Mouse (Mus musculus) forebrain, postnatal 0 days (tissue): Measurements from ENCODE around the gene Atp8a2. TPM values are rescaled to one million over a fixed set of nuclear protein-coding genes. Genes with fewer than 3 reads are reported as not detected.

Source experiments
- ATAC-seq: fragments of 200-750 bp; cut with Nextera tagmentation; 2 replicates; pipeline ENCODE4 v1.8.0; 2017; ENCODE audit warnings: mild to moderate bottlenecking, moderate library complexity
- DNase-seq: peaks from one replicate; pipeline ENCODE4 v3.0.0-alpha.2; 2015
- H3K27ac ChIP-seq: fragments of 300-500 bp; sonication (generic); 2 replicates; pipeline ENCODE4 v1.5.1; 2014; ENCODE audit warnings: low read depth, mild to moderate bottlenecking, antibody characterized with exemption, low read length, moderate library complexity, mixed read lengths
- H3K27me3 ChIP-seq: fragments of 300-500 bp; sonication (generic); 2 replicates; pipeline ENCODE4 v1.6.1; 2014; ENCODE audit warnings: mild to moderate bottlenecking, low read length, mixed read lengths; ENCODE audit not compliant: insufficient read depth
- H3K36me3 ChIP-seq: fragments of 300-500 bp; sonication (generic); 2 replicates; pipeline ENCODE4 v1.6.1; 2014; ENCODE audit warnings: mild to moderate bottlenecking, moderate library complexity; ENCODE audit not compliant: insufficient read depth
- H3K4me1 ChIP-seq: fragments of 300-500 bp; sonication (generic); 2 replicates; pipeline ENCODE4 v1.6.1; 2014; ENCODE audit warnings: antibody characterized with exemption; ENCODE audit not compliant: insufficient read depth
- H3K4me2 ChIP-seq: fragments of 300-500 bp; sonication (generic); 2 replicates; pipeline ENCODE4 v1.6.1; 2014; ENCODE audit warnings: low read depth, mild to moderate bottlenecking, moderate library complexity
- H3K4me3 ChIP-seq: fragments of 300-500 bp; sonication (generic); 2 replicates; pipeline ENCODE4 v1.5.1; 2014; ENCODE audit warnings: low read depth, low read length, mixed read lengths
- H3K9ac ChIP-seq: fragments of 300-500 bp; sonication (generic); 2 replicates; pipeline ENCODE4 v1.6.1; 2014; ENCODE audit warnings: mild to moderate bottlenecking
- H3K9me3 ChIP-seq: fragments of 300-500 bp; sonication (generic); 2 replicates; pipeline ENCODE4 v1.6.1; 2016; ENCODE audit warnings: low read length
- CTCF ChIP-seq: sonication (generic); IDR thresholded peaks from 2 replicates; pipeline ENCODE4 v1.5.1; 2016; ENCODE audit warnings: antibody characterized with exemption, control low read depth, low read depth
- WGBS: fragments of 180-500 bp; shearing (Covaris S2); extraction: QIAGEN DNeasy Blood & Tissue Kit; methylation state at CpG from one replicate; pipeline ENCODE4 v1.1.7; 2014; 5-methylcytosine and 5-hydroxymethylcytosine counted together
- polyA plus RNA-seq: library from polyadenylated mRNA; unstranded; fragments of >200 nt; fragmentation: Nextera tagmentation; extraction: Ambion mirVana; gene quantifications from 2 replicates; pipeline ENCODE4 v1.2.1, GENCODE M21; 2015
- total RNA-seq: library from RNA; depleted of rRNA; stranded (reverse); fragments of >200 nt; gene quantifications from 2 replicates; pipeline ENCODE4 v1.2.3, GENCODE M21; 2014

Atp8a2 gene
- total and polyA plus RNA-seq, 2 experiments from 2014 or later: 33.6 to 38.0 TPM

DNA sequence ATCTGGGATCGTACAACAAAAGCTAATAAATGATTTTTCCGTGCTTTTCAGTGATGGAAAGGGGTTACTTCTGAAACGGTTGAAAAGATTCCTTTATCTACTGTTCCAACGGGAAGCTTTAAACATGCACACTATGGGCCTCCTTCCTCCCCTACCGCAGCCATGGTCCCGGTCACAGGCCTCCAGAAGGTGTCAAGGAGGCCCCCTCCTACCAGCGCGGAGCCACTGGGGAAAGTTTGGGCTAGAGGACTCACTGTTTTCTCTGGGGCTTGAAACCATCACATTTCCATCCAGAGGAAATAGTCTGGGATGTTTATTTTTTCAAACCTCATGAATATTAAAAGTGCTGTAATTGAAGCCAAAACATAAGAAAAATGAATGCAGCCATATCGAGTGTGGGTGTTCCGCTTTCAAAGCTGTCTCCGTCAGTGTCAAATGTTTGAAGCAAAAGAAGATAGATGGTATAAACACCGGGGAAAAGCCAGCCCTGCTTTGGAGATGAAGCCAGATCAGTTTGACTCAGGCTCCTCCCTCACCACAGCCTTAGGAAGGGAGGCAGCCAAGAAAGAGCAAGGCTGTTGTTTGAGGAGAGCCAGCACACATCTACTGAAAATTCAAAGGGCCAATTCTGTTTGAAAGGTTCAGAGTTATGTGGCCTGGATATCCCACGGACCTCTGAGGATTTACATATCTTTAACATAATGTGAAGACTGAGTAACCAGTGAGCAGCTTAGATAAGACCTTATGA lies 481.1 kb downstream of the Atp8a2 start:
- 0 out of 2 replicates have a peak overlapping the region, but pooled peaks have one; percentile 10 for H3K9ac ChIP-seq
- no peaks in the 10 kb centered on the region for H3K36me3 ChIP-seq
- peak; percentile 71 for DNase-seq
- no peaks in the 10 kb centered on the region for H3K9me3 ChIP-seq
- H3K4me1 ChIP-seq: peaks cover 14% of the 10 kb centered on the region
- peak overlapping the region; percentile 23; the same call in 1 of the 2 replicates for H3K4me2 ChIP-seq
- peak; percentile 91 for ATAC-seq
- H3K27ac ChIP-seq: 0 out of 2 replicates have a peak overlapping the region, but pooled peaks have one; percentile 15
- no peak overlapping the region for H3K4me3 ChIP-seq
- WGBS: 19% methylated on average over 13 of the region's 13 CpGs
- H3K27me3 ChIP-seq: no peaks in the 10 kb centered on the region
- no peak for TF ChIP-seq CTCF

DNA sequence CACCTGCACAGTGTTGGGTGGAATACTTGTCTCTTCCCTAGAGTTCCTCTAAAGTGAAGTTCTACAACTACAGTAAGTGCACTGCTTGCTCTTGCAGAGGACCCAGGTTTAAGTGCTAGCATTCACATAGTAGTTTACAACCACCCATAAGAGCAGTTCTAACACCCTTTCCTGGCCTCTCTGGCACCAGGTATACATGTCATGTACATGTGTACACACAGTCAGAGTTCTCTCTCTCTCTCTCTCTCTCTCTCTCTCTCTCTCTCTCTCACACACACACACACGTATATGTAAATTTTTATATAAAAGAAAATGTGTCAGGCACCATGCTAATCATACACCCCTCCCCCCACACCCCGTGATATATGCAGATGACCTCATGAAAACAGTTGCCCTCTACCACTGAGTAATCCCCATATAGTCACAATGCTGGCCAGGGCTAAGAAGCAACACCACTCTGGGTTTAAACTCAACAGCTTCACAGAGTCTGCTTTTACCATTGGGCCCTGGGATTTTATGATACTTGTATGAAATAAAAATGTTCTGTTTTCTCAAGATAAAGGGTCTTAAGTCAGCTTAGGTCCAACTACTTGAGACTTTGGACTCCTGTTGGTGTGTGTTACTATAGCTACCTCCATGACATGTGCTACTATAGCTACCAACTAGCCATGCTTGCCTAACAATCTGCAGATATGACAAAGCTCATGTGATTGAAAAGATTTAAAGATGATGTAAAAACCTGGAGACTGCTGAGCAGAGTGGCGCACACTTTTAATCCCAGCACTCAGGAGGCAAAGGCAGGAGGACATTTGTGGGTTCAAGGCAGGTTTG lies 487.3 kb downstream of the Atp8a2 start:
- no peak overlapping the region for H3K9ac ChIP-seq
- H3K4me3 ChIP-seq: no peak overlapping the region
- H3K27me3 ChIP-seq: no peaks in the 10 kb centered on the region
- H3K9me3 ChIP-seq: no peaks in the 10 kb centered on the region
- no peak overlapping the region for H3K27ac ChIP-seq
- H3K4me2 ChIP-seq: no peak overlapping the region
- TF ChIP-seq CTCF: no peak
- H3K4me1 ChIP-seq: no peaks in the 10 kb centered on the region
- DNase-seq (no peak), ATAC-seq (no peak)
- no peaks in the 10 kb centered on the region for H3K36me3 ChIP-seq
- 79% methylated on average over 3 of the region's 3 CpGs for WGBS

DNA sequence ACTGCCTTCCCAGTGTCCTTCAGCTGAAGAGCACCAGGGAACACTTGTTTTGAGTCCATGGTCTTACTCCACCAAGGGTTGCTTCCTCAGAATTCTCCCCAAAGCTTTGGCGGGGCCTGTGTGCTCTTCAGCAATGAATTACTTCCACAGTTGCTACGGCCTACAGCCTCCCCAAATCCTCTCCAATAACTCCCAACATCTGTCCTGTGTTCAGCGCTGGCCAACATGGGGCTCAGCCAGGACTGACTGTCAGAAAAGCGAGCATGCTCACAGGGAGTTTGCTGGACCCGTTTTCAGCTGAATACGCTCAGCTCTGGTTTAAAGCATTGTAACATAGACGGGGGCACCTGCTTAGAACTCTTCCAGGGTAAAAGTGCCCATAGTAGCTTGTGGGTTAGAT lies 489.0 kb downstream of the Atp8a2 start:
- no peak for DNase-seq
- WGBS: 83% methylated on average over 7 of the region's 7 CpGs
- no peak overlapping the region for H3K4me3 ChIP-seq
- H3K9me3 ChIP-seq: no peaks in the 10 kb centered on the region
- ATAC-seq: no peak
- H3K4me1 ChIP-seq: no peaks in the 10 kb centered on the region
- H3K36me3 ChIP-seq: no peaks in the 10 kb centered on the region
- H3K27me3 ChIP-seq: no peaks in the 10 kb centered on the region
- H3K27ac ChIP-seq: no peak overlapping the region
- no peak overlapping the region for H3K9ac ChIP-seq
- no peak for TF ChIP-seq CTCF
- no peak overlapping the region for H3K4me2 ChIP-seq

DNA sequence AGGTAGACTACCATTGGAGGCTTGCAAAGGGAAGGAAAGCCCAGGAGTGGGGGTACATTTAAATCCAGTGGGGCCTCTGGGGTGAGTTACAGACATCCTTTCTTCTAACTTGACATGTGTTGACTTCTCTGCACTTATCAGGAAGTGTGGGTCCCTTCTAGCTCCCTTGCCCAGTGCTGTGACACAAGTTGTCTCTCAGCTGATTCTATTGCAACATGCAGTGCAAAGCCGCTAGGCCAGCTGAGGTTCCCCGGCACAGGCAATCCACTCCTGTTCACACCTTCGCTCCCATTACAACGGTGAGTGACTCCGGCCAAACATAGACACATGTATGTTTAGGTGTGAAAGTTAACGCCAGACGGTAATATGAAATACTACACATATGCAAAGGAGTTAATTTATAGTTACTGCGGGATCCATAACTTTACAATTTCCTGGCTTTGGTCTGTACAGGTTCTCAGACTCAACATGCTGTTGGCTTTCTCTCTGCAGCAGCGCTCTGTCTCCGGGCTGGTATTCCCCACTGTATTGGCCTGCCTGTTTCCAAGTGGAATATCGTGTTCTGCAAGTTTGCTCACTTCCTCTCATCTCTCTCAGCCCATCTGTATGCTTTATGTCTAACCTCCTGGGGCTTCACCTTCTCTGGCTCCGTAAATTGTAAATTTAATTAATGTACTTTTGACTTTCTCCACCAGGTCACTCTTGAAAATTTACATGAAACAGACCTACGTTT lies 491.5 kb downstream of the Atp8a2 start:
- Histone ChIP-seq H3K4me3 (no peak overlapping the region), H3K9ac (no peak overlapping the region), H3K4me2 (no peak overlapping the region), H3K27me3 (no peaks in the 10 kb centered on the region), H3K9me3 (no peaks in the 10 kb centered on the region), H3K27ac (no peak overlapping the region), H3K4me1 (no peaks in the 10 kb centered on the region), H3K36me3 (no peaks in the 10 kb centered on the region)
- DNase-seq (no peak), ATAC-seq (no peak)
- no peak for TF ChIP-seq CTCF
- WGBS: 84% methylated on average over 13 of the region's 13 CpGs

DNA sequence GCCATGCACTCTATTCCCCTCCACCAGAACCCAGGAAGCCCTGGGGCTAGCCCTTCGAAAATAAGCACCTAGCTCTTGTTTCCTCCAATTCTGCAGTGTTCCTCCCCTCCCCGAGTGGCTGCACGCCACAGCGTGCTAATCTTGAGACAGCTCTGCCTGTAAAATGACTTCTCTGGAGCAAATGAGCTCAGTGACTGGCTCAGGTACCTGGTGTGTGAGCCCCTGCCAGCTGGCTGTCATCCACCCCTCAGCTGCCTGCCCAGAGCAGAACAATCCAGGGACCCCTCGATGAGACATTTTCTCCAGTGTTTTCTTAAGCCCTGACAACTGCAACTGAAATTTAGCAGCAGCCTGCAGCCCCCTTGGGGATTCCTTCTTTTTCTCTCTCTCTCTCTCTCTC lies 495.5 kb downstream of the Atp8a2 start:
- peak; percentile 38 for ATAC-seq
- 22% methylated on average over 5 of the region's 5 CpGs for WGBS

DNA sequence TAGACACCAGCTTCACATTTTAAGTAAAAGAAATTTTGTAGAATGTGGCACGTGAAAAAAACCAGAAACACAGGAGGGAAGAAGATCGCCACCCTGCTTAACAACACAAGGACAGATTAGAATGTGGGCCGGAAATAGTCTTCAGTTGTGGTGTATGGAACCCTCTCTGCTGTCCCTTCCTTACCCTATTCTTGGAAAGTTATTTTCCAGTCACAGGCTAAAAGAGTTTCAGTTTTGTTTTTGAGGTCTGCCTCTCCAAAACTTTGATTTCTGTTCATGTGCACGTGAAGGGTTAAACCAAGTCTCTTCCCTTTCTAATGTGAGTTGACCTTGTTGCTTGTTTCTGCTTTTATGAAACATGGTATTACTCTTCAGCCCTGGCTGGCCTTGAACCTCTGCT lies 501.8 kb downstream of the Atp8a2 start:
- 94% methylated on average over 4 of the region's 4 CpGs for WGBS
- no peak for DNase-seq
- no peak for TF ChIP-seq CTCF

More for the DNA sequence above, 495.5 kb downstream of the Atp8a2 start:
- DNase-seq: peak; percentile 21
- no peak for TF ChIP-seq CTCF
- Histone ChIP-seq H3K4me2 (no peak overlapping the region), H3K9ac (no peak overlapping the region), H3K27ac (no peak overlapping the region), H3K4me1 (no peaks in the 10 kb centered on the region), H3K4me3 (no peak overlapping the region), H3K36me3 (no peaks in the 10 kb centered on the region), H3K27me3 (no peaks in the 10 kb centered on the region), H3K9me3 (no peaks in the 10 kb centered on the region)

More for the DNA sequence above, 501.8 kb downstream of the Atp8a2 start:
- Histone ChIP-seq H3K36me3 (no peaks in the 10 kb centered on the region), H3K27me3 (no peaks in the 10 kb centered on the region), H3K9ac (no peak overlapping the region), H3K4me1 (no peaks in the 10 kb centered on the region), H3K9me3 (no peaks in the 10 kb centered on the region), H3K4me2 (no peak overlapping the region), H3K4me3 (no peak overlapping the region), H3K27ac (no peak overlapping the region)
- ATAC-seq: no peak
